Mouse (Mus musculus) CD4-positive, CD25-positive, alpha-beta regulatory T cell, adult 2 months (primary cell): ENCODE data around the gene Glyctk.

Experiments used
- DNase-seq: peaks from one replicate; pipeline ENCODE4 v3.0.0-alpha.2; 2012; ENCODE audit warnings: low read depth, low spot score

Glyctk gene

GRCm38 (mm10) chr9:106147281-106147680 lies 10.7 kb downstream of the Glyctk start:
- DNase-seq = no peak

- no peak for DNase-seq
These were observed 12.4 kb downstream of the Glyctk start for GRCm38 (mm10) chr9:106145582-106145981.

GRCm38 (mm10) chr9:106144176-106144575 lies 13.8 kb downstream of the Glyctk start:
- no peak for DNase-seq

DNA sequence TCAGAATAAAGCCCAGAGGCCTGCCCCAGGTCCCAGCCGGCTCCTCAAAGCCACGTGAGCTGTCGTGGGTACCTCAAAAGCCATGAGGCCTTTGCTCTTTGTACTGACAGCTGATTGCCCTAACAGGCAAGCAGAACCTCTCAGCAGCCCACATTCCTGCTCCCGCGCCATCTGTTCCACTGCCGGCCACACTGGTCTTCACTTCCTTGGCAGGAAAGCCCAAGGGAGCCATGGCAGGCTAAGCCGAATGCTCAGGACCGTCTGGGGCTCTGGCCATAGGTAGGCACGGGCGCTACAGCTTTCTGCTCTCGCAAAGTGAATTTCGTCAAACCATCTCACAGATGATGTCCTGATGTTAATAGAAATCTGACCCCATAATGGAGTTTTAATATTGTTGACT lies 16.0 kb downstream of the Glyctk start:
- DNase-seq = no peak

DNA sequence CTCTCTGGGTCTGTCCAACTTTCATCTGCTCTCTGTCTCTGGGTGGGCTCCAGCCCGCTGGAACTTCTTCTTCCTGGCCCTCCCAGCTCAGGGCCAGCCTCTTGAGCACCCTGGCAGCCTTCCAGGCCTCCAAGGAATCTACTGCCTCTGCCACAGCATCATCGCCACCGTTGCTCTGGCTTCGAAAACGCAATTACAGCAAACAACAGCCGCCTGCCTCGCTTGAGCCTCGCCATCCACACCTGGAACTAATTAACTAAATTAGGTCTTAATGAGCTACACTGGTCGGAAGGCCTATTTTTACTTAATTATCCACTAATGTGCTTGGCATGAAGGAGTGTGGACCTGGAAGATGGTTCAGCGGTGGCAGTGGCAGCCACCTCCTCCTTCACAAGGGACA lies 18.2 kb downstream of the Glyctk start:
- no peak for DNase-seq

DNA sequence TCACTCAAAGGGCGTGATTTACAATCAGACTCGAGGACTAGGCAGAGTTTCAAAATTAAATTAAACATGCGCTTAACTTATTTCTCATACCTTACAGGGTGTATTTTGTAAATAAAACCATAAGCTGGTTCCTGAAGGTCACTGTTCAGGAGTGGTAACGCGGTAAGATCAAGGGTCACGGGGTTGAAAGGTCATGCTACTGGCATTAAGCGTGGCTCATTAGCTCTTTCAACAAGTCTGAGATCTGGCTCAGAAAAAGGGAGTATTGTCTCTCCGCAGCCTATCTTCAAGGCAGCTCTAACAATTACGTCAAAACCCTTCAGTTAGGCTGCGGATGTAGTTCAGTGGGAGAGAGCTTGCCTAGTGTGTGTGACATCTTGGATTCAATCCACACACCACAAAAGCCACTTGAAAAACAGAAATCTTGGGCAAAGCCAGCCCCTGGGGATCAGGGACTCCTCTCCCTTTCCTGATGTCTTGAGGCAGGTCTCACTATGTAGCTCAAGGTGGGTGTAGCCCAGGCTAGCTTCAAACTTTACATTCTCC lies 20.2 kb downstream of the Glyctk start:
- DNase-seq = no peak

- DNase-seq = no peak
These were observed 27.7 kb downstream of the Glyctk start for GRCm38 (mm10) chr9:106130250-106130649.

DNA sequence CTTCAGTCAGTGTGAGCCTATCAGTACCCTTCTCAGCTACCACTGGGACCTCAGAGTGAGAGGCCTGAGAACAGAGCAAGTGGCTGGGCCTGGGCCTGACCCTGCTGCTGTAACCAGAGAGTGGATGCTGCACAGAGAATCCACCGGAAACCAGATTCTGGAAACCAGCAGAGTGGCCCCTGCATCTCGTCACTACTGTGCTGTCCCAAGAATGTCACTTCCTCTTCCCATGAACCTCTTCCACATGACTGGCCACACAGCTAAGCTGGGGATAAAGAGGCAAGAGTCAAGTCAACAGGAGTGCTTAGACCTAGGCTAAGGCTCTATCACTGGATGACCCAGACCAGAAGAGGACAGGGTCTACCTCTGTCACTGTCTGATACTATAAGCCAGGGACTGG lies 28.9 kb downstream of the Glyctk start:
- DNase-seq = no peak

GRCm38 (mm10) chr9:106126786-106127251 lies 31.1 kb downstream of the Glyctk start:
- DNase-seq = no peak

DNA sequence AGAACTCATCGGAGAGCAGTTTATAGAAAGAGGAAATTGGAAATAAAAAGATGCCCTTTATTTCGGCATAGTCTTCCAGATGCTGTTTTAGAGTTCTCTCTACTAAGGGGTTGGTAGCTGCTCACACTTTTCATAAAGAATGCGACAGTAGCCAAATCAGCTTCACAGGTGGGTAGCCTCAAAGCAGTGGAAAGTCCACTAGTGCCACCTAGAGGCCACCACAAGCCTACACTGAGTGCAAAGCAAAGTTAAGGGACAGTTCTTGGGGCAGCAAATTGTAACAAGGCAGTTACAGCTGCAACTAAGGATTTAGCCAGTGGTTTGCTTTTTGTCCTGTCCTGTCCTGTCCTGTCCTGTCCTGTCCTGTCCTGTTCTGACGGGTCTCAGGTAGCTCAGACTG lies 34.3 kb downstream of the Glyctk start:
- peak; percentile 71 for DNase-seq

DNA sequence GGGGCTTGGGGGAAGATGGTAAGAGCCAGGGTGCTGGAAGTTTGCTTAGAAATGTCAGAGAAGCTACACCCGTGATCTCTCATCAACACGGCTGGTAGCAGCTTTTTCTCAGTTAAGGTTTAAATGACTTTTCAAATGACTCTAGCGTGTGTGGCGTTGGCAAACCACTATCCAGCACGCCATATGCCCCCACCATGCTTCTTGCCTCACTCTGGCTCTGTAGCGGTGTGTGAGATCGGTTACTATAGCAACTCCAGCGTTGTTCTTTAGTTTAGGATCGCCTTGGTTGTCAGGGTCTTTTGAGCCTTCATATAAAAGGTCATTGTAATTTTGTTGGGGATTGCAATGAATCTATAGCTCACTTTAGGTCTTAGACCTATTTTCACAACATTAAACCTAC lies 38.9 kb downstream of the Glyctk start:
- DNase-seq = no peak

- no peak for DNase-seq
These were observed 42.0 kb downstream of the Glyctk start for GRCm38 (mm10) chr9:106115801-106116424.

GRCm38 (mm10) chr9:106112770-106113423 lies 45.0 kb downstream of the Glyctk start:
- peak; percentile 83 for DNase-seq

DNA sequence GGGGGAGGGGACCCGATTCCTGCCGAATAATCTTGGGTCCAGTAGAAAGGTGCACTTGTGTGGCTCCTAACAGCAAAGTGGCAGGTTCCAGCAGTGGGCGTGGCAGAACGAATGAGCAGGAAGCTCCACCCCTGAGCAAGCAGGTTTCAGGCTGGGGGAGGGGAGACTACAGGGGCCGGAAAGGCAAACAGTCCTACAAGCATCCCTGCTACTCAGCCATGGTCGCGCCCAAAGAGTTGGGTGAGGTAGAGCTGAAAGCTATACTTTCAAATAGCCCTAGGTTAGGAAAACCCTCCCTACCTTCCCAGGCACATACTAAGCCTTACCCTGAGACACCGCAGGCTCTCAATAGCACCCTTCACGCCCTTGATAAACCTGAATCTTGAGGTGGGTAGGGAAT lies 51.7 kb downstream of the Glyctk start:
- DNase-seq = no peak

DNA sequence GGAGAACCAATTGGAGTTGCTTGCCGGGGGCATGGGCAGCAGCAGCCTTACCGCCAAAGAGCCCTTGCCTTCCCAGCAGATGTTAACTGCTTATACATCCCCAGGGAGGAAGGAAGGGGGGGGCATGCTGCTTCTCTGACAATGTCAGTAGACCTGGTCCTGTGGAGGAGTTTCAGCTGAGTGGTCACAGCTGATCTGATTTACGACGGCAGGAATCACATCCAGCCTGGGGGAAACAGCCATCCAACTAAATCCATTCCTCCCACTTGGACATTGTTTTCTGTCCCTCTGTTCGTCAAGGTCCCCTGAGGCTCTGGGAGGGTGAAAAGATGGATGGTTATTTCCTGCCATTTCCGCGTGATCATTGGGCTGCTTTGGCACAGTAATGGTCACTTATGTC lies 53.5 kb downstream of the Glyctk start:
- no peak for DNase-seq
